Mouse (Mus musculus) stomach, embryonic 15.5 days (tissue): ENCODE measurements around the gene Pla2g10. TPM values are rescaled to one million over a fixed set of nuclear protein-coding genes. Genes with fewer than 3 reads are reported as not detected.
"Not testable (repeated sequence)": the region's sequence is repeated elsewhere in the genome, so short reads cannot be mapped to it uniquely, and the experiment has no call there.

Experiments used
- ATAC-seq: fragments of 200-750 bp; cut with Nextera tagmentation; 2 replicates; pipeline ENCODE4 v1.8.0; 2017; ENCODE audit warnings: low read depth, moderate number of reproducible peaks, moderate TSS enrichment; ENCODE audit not compliant: insufficient read depth, low FRiP score
- H3K27ac ChIP-seq: fragments of 300-500 bp; sonication (generic); 2 replicates; pipeline ENCODE4 v1.5.1; 2015; ENCODE audit warnings: mild to moderate bottlenecking, inconsistent platforms
- H3K27me3 ChIP-seq: fragments of 300-500 bp; sonication (generic); replicated peaks from 2 replicates; pipeline ENCODE4 v1.6.1; 2015; ENCODE audit warnings: inconsistent platforms
- H3K36me3 ChIP-seq: fragments of 300-500 bp; sonication (generic); 2 replicates; pipeline ENCODE4 v1.6.1; 2015; ENCODE audit warnings: inconsistent platforms
- H3K4me1 ChIP-seq: fragments of 300-500 bp; sonication (generic); 2 replicates; pipeline ENCODE4 v1.6.1; 2015; ENCODE audit warnings: inconsistent platforms
- H3K4me2 ChIP-seq: fragments of 300-500 bp; sonication (generic); 2 replicates; pipeline ENCODE4 v1.6.1; 2015; ENCODE audit warnings: mild to moderate bottlenecking, inconsistent platforms
- H3K4me3 ChIP-seq: fragments of 300-500 bp; sonication (generic); replicated peaks from 2 replicates; pipeline ENCODE4 v1.5.1; 2015; ENCODE audit warnings: inconsistent platforms
- H3K9ac ChIP-seq: fragments of 300-500 bp; sonication (generic); 2 replicates; pipeline ENCODE4 v1.6.1; 2015; ENCODE audit warnings: inconsistent platforms
- H3K9me3 ChIP-seq: fragments of 300-500 bp; sonication (generic); 2 replicates; pipeline ENCODE4 v1.6.1; 2016; ENCODE audit warnings: inconsistent platforms
- WGBS: fragments of 180-500 bp; shearing (Covaris S2); methylation state at CpG from one replicate; pipeline ENCODE4 v1.1.7; 2015; 5-methylcytosine and 5-hydroxymethylcytosine counted together
- polyA plus RNA-seq: library from polyadenylated mRNA; unstranded; fragments of >200 nt; fragmentation: Nextera tagmentation; extraction: Ambion mirVana; gene quantifications from 2 replicates; pipeline ENCODE4 v1.2.1, GENCODE M21; 2015

Gene Pla2g10
- polyA plus RNA-seq = 23.6 and 25.4 TPM in 2 replicates

DNA sequence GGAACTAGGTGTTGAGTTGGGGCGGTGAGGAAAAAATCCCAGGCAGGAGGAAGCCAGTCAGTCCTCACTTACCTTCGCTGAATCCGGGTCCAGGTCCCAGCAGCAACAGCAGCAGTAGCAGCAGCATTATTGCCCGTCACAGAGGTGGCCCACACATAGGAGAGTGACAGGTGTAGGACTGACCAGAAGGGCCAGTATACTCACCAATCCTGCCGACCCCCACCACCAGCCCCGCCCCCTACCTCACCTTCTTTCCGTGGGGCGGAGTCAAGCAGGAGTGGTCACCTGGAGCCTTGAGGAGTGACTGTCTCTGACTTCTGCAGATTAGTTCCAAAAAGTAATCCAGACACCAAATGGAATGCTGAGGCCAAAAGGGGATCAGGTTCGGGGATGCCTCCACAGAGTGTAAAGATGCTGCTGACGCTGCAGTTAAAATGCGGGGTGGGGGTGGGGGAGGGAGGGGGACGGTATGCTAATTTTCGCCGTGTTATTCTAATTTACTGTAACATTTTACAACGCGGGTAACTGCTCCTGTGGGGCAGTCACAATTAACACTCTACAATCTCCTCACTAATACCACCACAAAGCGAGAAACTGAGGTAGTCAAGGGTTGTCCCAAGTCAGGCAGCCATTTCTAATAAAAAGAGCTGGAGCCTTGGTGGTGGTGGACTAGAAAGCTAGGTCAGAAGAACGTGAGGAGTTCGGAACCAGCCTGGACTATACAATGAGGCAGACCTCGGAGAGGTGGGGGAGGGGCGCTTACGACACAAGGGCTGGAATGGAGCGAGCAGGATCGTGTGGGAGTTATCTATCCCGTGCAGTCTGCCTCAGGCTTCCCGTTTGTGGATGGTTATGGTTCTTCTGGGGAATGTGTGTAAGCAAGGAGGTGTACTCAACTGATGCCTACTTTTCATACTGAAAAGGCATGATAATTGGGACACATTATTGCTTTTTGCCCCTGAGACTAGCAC, at the start of gene Pla2g10:
Pla2g10 (minus strand) TSS at position 699 of the 971 bp plus-strand sequence.
- Histone ChIP-seq H3K4me1 (peaks cover 11% of the 10 kb centered on the region; the same call in 1 of the 2 replicates), H3K27me3 (no peaks in the 10 kb centered on the region), H3K4me2 (peak within 1 kb of the TSS; percentile 44), H3K36me3 (no peaks in the 10 kb centered on the region), H3K9me3 (no peaks in the 10 kb centered on the region), H3K9ac (no peak within 1 kb of the TSS), H3K27ac (peak within 1 kb of the TSS; percentile 54; the same call in 1 of the 2 replicates), H3K4me3 (peak within 1 kb of the TSS; percentile 19)
- WGBS = 10% methylated on average over 26 of the region's 26 CpGs
- ATAC-seq = 0 out of 2 replicates have a peak, but pooled peaks have one; percentile 24

DNA sequence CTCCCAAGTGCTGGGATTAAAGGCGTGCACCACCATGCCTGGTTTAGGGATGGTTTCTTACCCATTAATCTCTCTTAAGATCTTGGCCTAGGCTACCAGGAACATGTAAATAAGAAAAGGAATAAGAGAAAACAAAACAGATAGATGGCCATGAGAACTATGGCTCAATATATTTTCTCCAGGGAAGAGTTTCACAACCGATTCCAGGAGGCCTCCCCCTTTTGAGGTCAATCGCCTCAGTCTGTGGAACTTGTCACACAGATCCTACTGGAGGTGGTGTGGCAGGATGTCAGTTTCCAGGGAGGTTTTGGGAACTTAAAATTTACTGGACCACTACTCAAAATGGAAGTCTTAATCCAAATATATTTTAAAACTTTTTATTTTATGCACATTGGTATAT, 43.9 kb upstream of the Pla2g10 start:
- 87% methylated on average over 3 of the region's 3 CpGs for WGBS
- ATAC-seq, H3K4me1 ChIP-seq, H3K27me3 ChIP-seq, H3K36me3 ChIP-seq, H3K4me3 ChIP-seq, H3K9ac ChIP-seq, H3K9me3 ChIP-seq, H3K27ac ChIP-seq, H3K4me2 ChIP-seq: not testable (repeated sequence)

DNA sequence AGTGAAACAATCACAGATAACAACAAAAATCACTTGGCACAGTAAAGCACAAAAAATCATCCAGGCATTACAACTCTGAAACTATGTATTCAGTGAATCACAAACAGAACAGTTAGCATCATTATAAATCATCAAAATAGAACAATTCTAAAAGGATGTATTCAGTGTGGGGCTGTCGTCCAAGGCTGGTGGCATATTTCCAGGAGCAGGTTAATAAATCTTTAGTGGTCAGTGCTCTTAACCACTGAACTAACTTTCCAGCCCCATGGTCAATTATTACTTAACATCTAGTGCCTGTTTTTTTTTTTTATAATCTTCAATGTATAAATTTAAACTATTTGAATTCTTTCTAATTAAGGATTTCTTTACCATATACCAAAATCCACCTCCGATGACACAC, 43.2 kb upstream of the Pla2g10 start:
- not testable (repeated sequence) for H3K36me3 ChIP-seq

DNA sequence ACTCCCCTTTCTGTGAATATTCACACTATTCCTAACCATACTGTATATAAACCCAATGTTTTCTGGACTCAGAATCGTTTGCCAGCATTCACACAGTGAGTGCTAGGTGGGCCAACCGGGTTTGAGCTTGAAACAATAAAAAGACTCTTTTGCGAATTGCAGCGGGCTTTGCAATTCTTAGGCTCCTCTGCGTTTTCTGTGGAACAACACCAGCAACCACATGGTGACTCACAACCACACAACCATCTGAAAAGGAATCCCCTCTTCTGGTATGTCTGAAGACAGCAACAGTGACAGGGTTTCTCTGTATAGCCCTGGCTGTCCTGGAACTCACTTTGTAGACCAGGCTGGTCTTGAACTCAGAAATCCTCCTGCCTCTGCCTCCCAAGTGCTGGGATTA, 41.3 kb upstream of the Pla2g10 start:
- not testable (repeated sequence) for H3K4me1 ChIP-seq, H3K4me2 ChIP-seq, H3K36me3 ChIP-seq, H3K27me3 ChIP-seq, H3K4me3 ChIP-seq, H3K27ac ChIP-seq, H3K9me3 ChIP-seq, ATAC-seq, H3K9ac ChIP-seq
- WGBS = 82% methylated on average over 5 of the region's 5 CpGs

More for the DNA sequence above, 43.2 kb upstream of the Pla2g10 start:
- ATAC-seq, H3K27me3 ChIP-seq, H3K27ac ChIP-seq, H3K4me3 ChIP-seq, H3K9ac ChIP-seq, H3K4me2 ChIP-seq, H3K9me3 ChIP-seq, H3K4me1 ChIP-seq: not testable (repeated sequence)
- whole genome bisulfite sequencing = 64% methylated on average over 2 of the region's 2 CpGs

DNA sequence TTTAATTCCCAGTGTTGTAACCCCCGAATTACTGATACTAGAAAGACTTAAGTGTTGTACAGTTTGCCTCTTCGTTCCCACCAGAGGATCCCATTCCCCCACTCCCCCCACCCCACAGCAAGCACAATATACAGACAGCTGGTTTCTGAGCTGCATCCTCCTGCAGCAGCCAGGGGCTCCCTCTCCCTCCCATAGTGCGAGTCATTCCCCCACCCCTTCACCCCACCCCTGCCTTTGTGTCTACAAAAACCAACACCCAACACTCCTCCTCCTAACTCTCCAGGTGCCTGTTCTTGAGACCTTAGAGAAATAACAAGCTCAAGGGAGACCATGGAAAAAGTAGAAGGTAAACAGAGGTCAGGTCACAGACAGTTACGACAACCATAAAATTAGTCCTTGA, 40.8 kb upstream of the Pla2g10 start:
- not testable (repeated sequence) for H3K27me3 ChIP-seq, ATAC-seq, H3K9me3 ChIP-seq, H3K9ac ChIP-seq, H3K4me1 ChIP-seq, H3K36me3 ChIP-seq, H3K4me3 ChIP-seq, H3K4me2 ChIP-seq, H3K27ac ChIP-seq
- WGBS = 63% methylated on average over 4 of the region's 4 CpGs

DNA sequence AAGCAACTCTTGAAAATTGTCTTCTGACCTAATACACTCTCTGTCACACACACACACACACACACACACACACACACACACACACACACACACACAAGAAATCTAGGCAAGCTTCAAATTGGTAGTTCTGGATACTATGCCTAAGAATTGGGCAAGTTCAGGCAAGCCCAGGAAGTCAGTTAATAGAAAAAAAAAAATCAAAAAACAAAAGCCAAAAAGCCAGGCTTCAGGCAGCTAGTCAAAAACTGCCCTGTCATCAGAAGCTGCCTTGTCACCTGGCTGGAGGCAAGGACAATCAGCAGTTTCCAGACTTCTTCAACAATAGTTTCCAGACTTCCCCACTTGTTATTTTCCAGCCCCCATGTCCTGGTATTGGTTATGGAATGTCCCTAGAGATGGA, 35.6 kb upstream of the Pla2g10 start:
- Histone ChIP-seq H3K27ac (no peak overlapping the region), H3K9ac (no peak overlapping the region), H3K4me1 (no peaks in the 10 kb centered on the region), H3K9me3 (no peaks in the 10 kb centered on the region; the same call in 1 of the 2 replicates), H3K36me3 (no peaks in the 10 kb centered on the region), H3K27me3 (no peaks in the 10 kb centered on the region), H3K4me2 (no peak overlapping the region), H3K4me3 (no peak overlapping the region)
- no peak for ATAC-seq

DNA sequence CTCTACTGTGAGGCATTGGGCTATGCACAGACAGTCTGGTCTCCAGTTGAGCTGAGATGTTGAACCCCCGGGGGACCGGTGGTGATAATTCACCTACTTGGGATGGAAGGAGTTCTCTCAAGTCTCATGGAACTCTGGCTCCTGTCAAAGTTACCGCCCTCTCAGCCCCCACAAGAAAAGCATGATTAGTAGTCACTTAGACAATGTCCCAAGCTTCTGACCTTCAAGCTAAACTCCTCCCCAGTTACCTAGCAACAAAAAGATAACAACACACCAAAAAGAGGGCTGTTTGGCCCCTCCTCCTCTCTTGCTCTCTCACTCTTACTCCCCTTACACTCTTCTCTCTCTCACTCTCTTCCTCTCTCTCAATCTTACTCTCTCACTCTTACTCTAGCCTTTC, 33.7 kb upstream of the Pla2g10 start:
- Histone ChIP-seq H3K9me3 (no peaks in the 10 kb centered on the region), H3K36me3 (no peaks in the 10 kb centered on the region), H3K27me3 (no peaks in the 10 kb centered on the region), H3K4me3 (no peak overlapping the region), H3K4me1 (no peaks in the 10 kb centered on the region), H3K9ac (no peak overlapping the region), H3K4me2 (no peak overlapping the region), H3K27ac (no peak overlapping the region)
- no peak for ATAC-seq
- WGBS = 68% methylated on average over 3 of the region's 3 CpGs

DNA sequence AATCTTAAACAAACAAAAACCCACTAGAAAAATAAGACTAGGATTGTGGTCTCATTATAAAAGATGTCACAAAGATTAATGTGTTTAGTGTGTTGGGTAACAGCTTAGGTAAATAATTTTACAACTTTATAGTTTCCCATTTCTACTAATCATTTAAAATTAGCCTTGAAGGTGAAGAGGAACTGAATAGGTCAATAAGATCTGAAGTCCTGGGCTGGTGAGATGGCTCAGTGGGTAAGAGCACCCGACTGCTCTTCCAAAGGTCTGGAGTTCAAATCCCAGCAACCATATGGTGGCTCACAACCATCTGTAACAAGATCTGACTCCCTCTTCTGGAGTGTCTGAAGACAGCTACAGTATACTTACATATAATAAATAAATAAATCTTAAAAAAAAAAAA, 32.0 kb upstream of the Pla2g10 start:
- WGBS = 68% methylated on average over 1 of the region's 1 CpGs
- H3K27ac ChIP-seq, H3K36me3 ChIP-seq, H3K4me3 ChIP-seq, H3K27me3 ChIP-seq, H3K9me3 ChIP-seq, H3K4me1 ChIP-seq, ATAC-seq, H3K4me2 ChIP-seq, H3K9ac ChIP-seq: not testable (repeated sequence)

DNA sequence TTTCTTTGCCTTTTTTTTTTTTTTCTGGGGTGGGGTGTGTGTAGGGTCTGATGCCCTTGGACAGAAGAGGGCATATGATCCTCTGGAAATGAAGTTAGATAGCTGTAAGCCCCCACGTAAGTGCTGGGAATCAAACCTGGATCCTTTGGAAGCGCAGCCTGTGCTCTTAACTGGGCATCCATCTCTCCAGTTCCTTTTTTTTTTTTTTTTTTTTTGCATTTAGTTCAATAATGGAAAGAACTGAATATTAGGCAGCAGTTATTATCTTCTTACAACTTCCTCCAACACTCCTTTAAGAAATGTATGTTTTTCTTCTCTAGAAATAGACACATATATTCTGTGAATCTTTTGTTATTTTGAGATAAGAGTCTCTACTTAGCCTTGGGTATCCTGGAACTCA, 27.0 kb upstream of the Pla2g10 start:
- no peak overlapping the region for H3K4me3 ChIP-seq
- H3K4me2 ChIP-seq = no peak overlapping the region
- 88% methylated on average over 2 of the region's 2 CpGs for WGBS
- ATAC-seq = no peak
- H3K4me1 ChIP-seq = peaks cover 5% of the 10 kb centered on the region; the same call in 1 of the 2 replicates
- no peaks in the 10 kb centered on the region for H3K36me3 ChIP-seq
- no peak overlapping the region for H3K27ac ChIP-seq
- H3K27me3 ChIP-seq = no peaks in the 10 kb centered on the region
- no peak overlapping the region for H3K9ac ChIP-seq
- no peaks in the 10 kb centered on the region for H3K9me3 ChIP-seq

DNA sequence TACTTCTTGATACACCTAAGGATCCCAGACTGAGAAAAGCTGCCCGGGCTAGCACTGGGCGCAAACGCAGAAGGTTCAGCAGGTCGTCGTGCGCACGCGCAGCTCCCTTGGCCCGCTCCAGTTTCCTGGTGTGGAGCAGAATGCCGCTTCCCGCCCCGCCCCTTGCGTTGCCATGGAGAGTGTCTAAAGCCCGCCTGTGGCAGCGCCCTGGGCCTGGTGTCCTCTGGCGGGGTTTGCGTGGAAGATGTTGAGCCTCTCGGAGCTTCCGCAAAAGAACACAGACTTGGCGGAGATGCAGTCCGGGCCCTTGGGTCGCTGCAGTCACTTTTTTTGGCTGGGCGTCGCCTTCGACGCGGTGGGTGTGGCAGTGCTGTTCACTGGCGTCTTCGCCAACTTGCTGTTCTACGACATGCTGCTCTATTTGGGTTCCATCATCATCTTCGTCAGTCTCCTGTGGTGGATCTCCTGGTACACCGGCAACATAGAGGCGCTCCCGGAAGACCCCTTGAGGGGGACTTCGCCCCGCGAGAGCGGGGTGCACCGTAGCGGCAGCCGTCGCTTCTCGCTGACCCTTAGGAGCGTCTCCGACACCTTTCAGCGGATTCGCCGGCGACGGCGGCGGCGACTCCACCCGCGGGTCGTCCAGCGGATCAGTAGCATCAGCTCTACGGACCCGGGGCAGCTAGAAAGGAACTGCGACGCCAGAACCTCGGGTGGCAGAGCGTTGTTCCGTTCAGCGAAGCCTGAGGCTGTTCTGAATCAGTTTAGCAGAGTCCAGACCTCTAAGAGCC, 23.8 kb upstream of the Pla2g10 start:
- Histone ChIP-seq H3K27ac (no peak overlapping the region), H3K4me2 (peak overlapping the region; percentile 98), H3K4me3 (peak overlapping the region; percentile 56), H3K4me1 (peaks cover 5% of the 10 kb centered on the region; the same call in 1 of the 2 replicates), H3K27me3 (no peaks in the 10 kb centered on the region), H3K9ac (peak overlapping the region; percentile 35; the same call in 1 of the 2 replicates), H3K36me3 (no peaks in the 10 kb centered on the region), H3K9me3 (no peaks in the 10 kb centered on the region)
- under 1% methylated on average over 65 of the region's 65 CpGs for WGBS
- ATAC-seq = peak; percentile 100

DNA sequence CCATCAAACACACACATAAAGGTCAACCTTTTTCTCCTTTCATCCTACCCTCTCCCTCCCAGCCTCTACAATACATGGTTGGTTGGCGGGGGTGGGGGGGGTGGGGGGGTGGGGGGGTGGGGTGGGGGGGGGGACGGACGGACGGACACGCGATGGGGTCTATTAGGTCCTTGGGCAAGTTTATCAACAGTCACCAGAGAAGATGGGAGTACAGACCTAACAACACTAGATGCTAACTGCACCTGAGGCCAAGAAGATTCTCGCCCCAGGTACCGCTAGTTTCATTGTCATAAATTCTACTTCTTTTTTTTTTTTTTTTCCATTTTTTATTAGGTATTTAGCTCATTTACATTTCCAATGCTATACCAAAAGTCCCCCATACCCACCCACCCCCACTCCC, 23.2 kb upstream of the Pla2g10 start:
- Histone ChIP-seq H3K4me2 (peak overlapping the region; percentile 98), H3K4me1 (peaks cover 5% of the 10 kb centered on the region; the same call in 1 of the 2 replicates), H3K4me3 (peak overlapping the region; percentile 56; the same call in 1 of the 2 replicates), H3K27me3 (no peaks in the 10 kb centered on the region), H3K9me3 (no peaks in the 10 kb centered on the region), H3K27ac (no peak overlapping the region), H3K36me3 (no peaks in the 10 kb centered on the region), H3K9ac (no peak overlapping the region)
- WGBS = 80% methylated on average over 7 of the region's 8 CpGs
- ATAC-seq = no peak

DNA sequence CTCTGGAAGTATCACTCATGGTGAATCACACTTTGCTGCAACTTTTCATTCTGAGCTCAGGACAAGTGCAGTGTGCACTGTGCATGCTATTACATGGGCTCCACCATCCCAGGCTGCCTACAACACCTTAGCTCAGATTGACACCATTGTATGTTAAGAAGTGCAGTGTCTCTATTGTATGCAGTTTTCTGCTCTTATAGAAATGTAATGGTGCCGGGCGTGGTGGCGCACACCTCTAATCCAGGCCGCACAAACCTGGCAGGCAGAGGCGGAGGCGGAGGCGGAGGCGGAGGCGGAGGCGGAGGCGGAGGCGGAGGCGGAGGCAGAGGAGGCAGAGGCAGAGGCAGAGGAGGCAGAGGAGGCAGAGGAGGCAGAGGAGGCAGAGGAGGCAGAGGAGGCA, 19.8 kb upstream of the Pla2g10 start:
- H3K27me3 ChIP-seq = no peaks in the 10 kb centered on the region
- WGBS = 93% methylated on average over 13 of the region's 13 CpGs

More for the DNA sequence above, 19.8 kb upstream of the Pla2g10 start:
- peaks cover 5% of the 10 kb centered on the region; the same call in 1 of the 2 replicates for H3K4me1 ChIP-seq
- ATAC-seq = no peak
- H3K4me3 ChIP-seq = no peak overlapping the region
- H3K36me3 ChIP-seq = no peaks in the 10 kb centered on the region
- H3K9ac ChIP-seq = no peak overlapping the region
- H3K9me3 ChIP-seq = no peaks in the 10 kb centered on the region
- no peak overlapping the region for H3K27ac ChIP-seq
- no peak overlapping the region for H3K4me2 ChIP-seq
